Mouse (Mus musculus) activated CD4-positive, CD25-positive, alpha-beta regulatory T cell, adult 4 months (primary cell): ENCODE data around the gene Alox12b. TPM values are rescaled to one million over a fixed set of nuclear protein-coding genes. Genes with fewer than 3 reads are reported as not detected.

ENCODE experiments used
- ATAC-seq: one replicate; pipeline ENCODE4 v1.8.0; 2017
- polyA plus RNA-seq, 2 experiments: library from polyadenylated mRNA; unstranded; fragments of 100-300 nt; shearing (Covaris generic); gene quantifications; one replicate each; pipeline ENCODE4 v1.2.1; 2017

Gene Alox12b
- polyA plus RNA-seq, 2 experiments from 2014 or later: not detected

- no peak for ATAC-seq
Measured at GRCm38 (mm10) chr11:69179512-69179911, 22.7 kb downstream of the Alox12b start.

- no peak for ATAC-seq
Measured at GRCm38 (mm10) chr11:69180120-69180519, 23.3 kb downstream of the Alox12b start.

GRCm38 (mm10) chr11:69185031-69185430 lies 28.2 kb downstream of the Alox12b start:
- no peak for ATAC-seq

GRCm38 (mm10) chr11:69185936-69186335 lies 29.1 kb downstream of the Alox12b start:
- ATAC-seq: no peak

- ATAC-seq: no peak
Measured at GRCm38 (mm10) chr11:69192840-69193239, 36.1 kb downstream of the Alox12b start.

GRCm38 (mm10) chr11:69196766-69197165 lies 40.0 kb downstream of the Alox12b start:
- no peak for ATAC-seq

GRCm38 (mm10) chr11:69197194-69197593 lies 40.4 kb downstream of the Alox12b start:
- peak; percentile 73 for ATAC-seq

- ATAC-seq: no peak
Measured at GRCm38 (mm10) chr11:69197743-69198142, 41.0 kb downstream of the Alox12b start, which contains the start of gene Alox8. Gene Alox8 (minus strand): TSS chr11:69197843.

GRCm38 (mm10) chr11:69199251-69199650 lies 42.5 kb downstream of the Alox12b start:
- no peak for ATAC-seq

GRCm38 (mm10) chr11:69200231-69200630 lies 43.4 kb downstream of the Alox12b start:
- ATAC-seq: no peak

GRCm38 (mm10) chr11:69202469-69203230 lies 45.9 kb downstream of the Alox12b start:
- no peak for ATAC-seq

- ATAC-seq: no peak
Measured at GRCm38 (mm10) chr11:69211431-69211830, 54.6 kb downstream of the Alox12b start.

- no peak for ATAC-seq
Measured at GRCm38 (mm10) chr11:69217411-69217810, 60.6 kb downstream of the Alox12b start.

GRCm38 (mm10) chr11:69218661-69219060 lies 61.9 kb downstream of the Alox12b start:
- no peak for ATAC-seq

Other genes starting within 250 kb of the Alox12b start
- not detected for gene Odf4, start 229.9 kb upstream of the Alox12b start, polyA plus RNA-seq
- under 1 TPM; 0.10 to 0.28 TPM for gene Arhgef15, start 199.5 kb upstream of the Alox12b start, polyA plus RNA-seq
- 1 to 10 TPM; 7.2 to 7.6 TPM for gene Slc25a35, start 188.9 kb upstream of the Alox12b start, polyA plus RNA-seq
- gene Rangrf, start 181.8 kb upstream of the Alox12b start, polyA plus RNA-seq: 10 to 100 TPM; 42.2 to 48.3 TPM
- 10 to 100 TPM; 20.4 to 26.3 TPM for gene Pfas, start 148.5 kb upstream of the Alox12b start, polyA plus RNA-seq
- gene Ctc1, start 141.1 kb upstream of the Alox12b start, polyA plus RNA-seq: 10 to 100 TPM in 1 of 2 experiments, 1 to 10 TPM in 1; 8.7 to 14.6 TPM
- 10 to 100 TPM; 24.3 to 33.5 TPM for gene Aurkb, start 111.3 kb upstream of the Alox12b start, polyA plus RNA-seq
- 1 to 10 TPM; 2.1 to 2.4 TPM for gene Borcs6, start 97.3 kb upstream of the Alox12b start, polyA plus RNA-seq
- gene Tmem107, start 86.2 kb upstream of the Alox12b start, polyA plus RNA-seq: 1 to 10 TPM; 4.4 to 7.1 TPM
- 10 to 100 TPM; 27.6 to 27.9 TPM for gene Vamp2, start 68.5 kb upstream of the Alox12b start, polyA plus RNA-seq
- 1 to 10 TPM; 4.5 to 6.7 TPM for gene Per1, start 61.8 kb upstream of the Alox12b start, polyA plus RNA-seq
- not detected for gene Hes7, start 36.6 kb upstream of the Alox12b start, polyA plus RNA-seq
- not detected for gene 9130213A22Rik, start 34.4 kb upstream of the Alox12b start, polyA plus RNA-seq
- under 1 TPM in 1 of 2 experiments, not detected in 1; 0.09 TPM for gene Aloxe3, start 31.1 kb upstream of the Alox12b start, polyA plus RNA-seq
- gene Alox8, start 40.9 kb downstream of the Alox12b start, polyA plus RNA-seq: 1 to 10 TPM; 2.2 to 5.0 TPM
- under 1 TPM; 0.24 to 0.48 TPM for gene Gucy2e, start 80.0 kb downstream of the Alox12b start, polyA plus RNA-seq
- 10 to 100 TPM in 1 of 2 experiments, 1 to 10 TPM in 1; 9.2 to 10.7 TPM for gene Cntrob, start 166.8 kb downstream of the Alox12b start, polyA plus RNA-seq
- gene Trappc1, start 167.0 kb downstream of the Alox12b start, polyA plus RNA-seq: 100 to 1,000 TPM; 109 to 112 TPM
- gene Kcnab3, start 169.3 kb downstream of the Alox12b start, polyA plus RNA-seq: under 1 TPM; 0.31 to 0.89 TPM
- 1 to 10 TPM; 2.4 to 3.4 TPM for gene Rnf227, start 183.5 kb downstream of the Alox12b start, polyA plus RNA-seq
- 10 to 100 TPM; 58.7 to 62.7 TPM for gene Chd3, start 212.4 kb downstream of the Alox12b start, polyA plus RNA-seq
- 100 to 1,000 TPM; 146 TPM for gene Naa38, start 238.5 kb downstream of the Alox12b start, polyA plus RNA-seq
- gene Cyb5d1, start 238.6 kb downstream of the Alox12b start, polyA plus RNA-seq: 10 to 100 TPM in 1 of 2 experiments, 1 to 10 TPM in 1; 9.4 to 17.9 TPM
- gene Tmem88, start 241.2 kb downstream of the Alox12b start, polyA plus RNA-seq: under 1 TPM; 0.22 to 0.51 TPM